Mouse (Mus musculus): ENCODE data around the gene Atxn1.

DNA sequence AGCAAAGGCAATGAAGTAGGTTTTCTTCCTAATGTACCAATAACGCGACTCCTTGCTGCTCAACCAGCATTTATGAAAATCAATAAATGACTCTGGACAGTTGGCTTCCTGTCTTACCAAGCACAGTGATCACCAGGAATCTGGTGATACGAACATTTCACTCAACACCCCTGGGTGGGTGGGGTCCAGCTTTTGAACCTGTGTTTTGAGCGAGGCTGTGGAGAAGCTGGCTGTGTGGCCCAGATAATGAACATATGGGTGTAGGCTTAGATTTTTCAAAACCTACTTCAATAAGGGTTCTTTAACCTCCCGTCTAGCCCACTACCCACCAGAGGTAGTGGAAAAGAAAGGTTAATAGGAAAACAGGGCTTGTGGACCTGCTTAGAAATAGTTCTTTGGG is 462.0 kb downstream of the Atxn1 start:
- TF ChIP-seq JUND (conservative IDR thresholded peaks at IDR 0.05; ENCODE audit: low read depth, low read length) (no peak), CTCF (conservative IDR thresholded peaks at IDR 0.05 in 1 of 2, IDR thresholded peaks at IDR 0.05 in 1 of 2; ENCODE audit: low read depth in 2 of 2, low read length in 2 of 2) (no peak), RCOR1 (conservative IDR thresholded peaks at IDR 0.05; ENCODE audit: low read depth, low read length) (no peak), POLR2A (IDR thresholded peaks at IDR 0.05; ENCODE audit: low read depth, low read length) (no peak), BHLHE40 (IDR thresholded peaks at IDR 0.05; ENCODE audit: low read depth, low read length) (no peak), UBTF (IDR thresholded peaks at IDR 0.05; ENCODE audit: low read depth, low read length) (no peak)
